Mouse (Mus musculus): Measurements from ENCODE around the gene Cyp2c67.
"Not testable (repeated sequence)": the region's sequence is repeated elsewhere in the genome, so short reads cannot be mapped to it uniquely, and the experiment has no call there.

The Cyp2c67 gene

DNA sequence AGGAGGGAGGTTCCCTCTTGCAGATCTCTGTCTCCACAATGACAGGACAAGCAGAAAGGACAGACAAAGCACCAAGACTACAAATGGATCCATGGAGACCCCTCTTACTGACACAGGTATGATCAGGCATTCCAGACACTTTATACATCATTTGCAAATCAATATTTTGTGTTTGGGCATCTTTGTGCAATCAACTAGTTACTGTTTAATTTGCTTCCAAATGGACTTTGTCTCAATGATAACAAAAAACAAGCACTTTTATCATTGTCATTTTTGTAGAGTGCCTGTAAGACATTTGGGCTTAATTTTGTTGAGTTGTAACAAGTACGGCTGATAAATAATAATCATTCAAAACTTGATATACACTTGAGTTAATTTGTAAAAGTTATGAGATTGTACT, at the start of gene Cyp2c67:
TSS of gene Cyp2c67 (minus strand) at position 114 of the 400 bp plus-strand sequence.
- no peak for DNase-seq (ENCODE audit: low spot score in 2 of 2)

DNA sequence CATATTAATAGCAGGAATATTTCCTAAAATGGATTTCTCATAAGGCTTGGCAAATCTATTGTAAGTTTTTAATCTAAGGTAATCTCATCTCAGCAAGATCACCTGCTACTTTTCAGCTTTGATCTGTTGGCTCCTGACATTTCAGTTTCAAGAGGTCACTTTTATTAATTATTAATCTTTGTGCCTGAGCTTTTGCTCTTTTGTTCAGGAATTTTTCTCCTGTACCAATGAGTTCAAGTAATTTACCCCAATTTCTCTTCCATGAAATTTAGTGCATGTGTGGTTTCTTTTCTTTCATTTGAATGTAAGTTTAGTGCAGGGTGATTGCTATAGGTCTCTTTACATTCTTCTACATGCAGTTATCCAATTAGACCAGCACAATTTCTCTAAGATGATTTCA, 16.8 kb upstream of the Cyp2c67 start:
- DNase-seq (ENCODE audit: low spot score in 2 of 2) = not testable (repeated sequence)

DNA sequence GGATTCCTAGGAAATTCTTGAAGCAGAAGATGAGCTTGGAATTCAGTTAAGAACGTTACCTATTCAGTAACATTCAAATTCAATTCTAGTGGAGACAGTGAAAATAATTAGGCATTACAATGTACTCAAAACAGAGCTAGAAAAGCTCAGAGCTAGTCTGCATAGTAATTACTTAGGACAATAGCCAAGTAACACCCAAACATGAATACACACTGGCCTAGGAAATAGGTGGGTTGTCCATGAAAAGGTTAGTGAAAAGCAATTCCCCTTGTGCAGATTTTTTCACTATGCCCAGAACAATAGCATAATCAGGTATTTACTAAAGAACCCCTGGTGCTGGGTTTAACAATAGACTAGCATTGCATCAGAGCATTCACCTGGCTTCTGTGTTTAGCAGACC, 3.5 kb upstream of the Cyp2c67 start:
- no peak for DNase-seq (ENCODE audit: low spot score in 2 of 2)

DNA sequence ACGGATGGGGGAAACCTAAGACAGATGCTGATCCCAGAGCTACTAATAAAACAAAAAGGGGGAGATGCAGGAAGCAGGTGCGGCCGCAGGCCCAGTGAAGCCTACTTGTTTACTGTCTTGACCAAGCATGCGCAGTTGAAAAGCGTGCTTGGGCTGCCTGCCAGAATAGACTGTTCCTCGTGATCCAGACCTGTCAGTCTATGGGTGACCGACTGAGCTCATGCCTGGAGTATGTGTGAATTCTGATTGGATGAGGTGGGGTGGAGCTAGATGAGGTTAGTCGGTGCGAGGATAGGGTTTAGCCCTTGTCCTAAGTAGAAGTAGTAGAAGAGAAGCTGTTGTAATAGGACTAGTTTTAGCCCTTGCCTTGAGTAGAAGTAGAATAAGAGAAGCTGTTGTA, 1.3 kb downstream of the Cyp2c67 start:
- DNase-seq (ENCODE audit: low spot score in 2 of 2) = no peak

DNA sequence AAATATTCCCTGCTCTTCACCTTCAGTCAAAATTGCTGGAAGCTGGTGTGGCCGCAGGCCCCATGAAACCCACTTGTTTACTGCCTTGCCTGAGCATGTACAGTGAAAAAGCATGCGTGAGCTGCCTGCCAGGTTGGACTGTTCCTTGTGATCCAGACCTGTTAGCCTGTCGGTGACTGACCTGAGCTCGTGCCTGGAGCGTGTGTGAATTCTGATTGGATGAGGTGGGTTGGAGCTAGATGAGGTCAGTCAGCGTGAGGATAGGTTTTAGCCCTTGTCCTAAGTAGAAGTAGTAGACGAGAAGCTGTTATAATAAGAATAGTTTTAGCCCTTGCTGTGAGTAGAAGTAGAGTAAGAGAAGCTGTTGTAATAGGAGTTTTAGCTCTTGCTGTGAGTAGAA, 4.3 kb downstream of the Cyp2c67 start:
- DNase-seq (ENCODE audit: low spot score in 2 of 2) = not testable (repeated sequence)

All from spleen, postnatal 10 days (tissue).